Mouse (Mus musculus): ENCODE measurements around the gene Sertad4. TPM values are rescaled to one million over a fixed set of nuclear protein-coding genes. Genes with fewer than 3 reads are reported as not detected.
A peak's percentile ranks its signal among the peaks of the same experiment; 100 is the strongest.

The Sertad4 gene
- polyA plus RNA-seq, 1 experiment from 2014 or later: 8.5 TPM

DNA sequence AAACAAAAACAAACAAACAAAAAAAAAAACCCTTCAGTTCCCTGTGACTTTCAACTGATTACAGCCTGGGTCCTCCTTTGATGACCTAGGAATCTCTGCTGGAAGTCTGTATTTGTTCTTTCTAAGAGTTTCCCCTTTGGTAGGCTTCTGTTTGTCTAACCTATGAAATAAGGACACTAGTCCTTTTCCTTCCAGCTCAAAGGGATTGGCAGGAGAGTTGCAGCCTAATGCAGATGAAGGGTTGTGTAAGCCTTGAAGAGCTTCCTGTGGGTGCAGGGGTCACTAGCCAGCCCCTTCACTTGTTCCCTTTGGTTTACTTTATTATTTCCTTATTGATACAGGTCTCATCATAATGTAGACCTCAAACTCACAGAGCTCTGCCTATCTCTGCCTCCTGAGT lies 27.6 kb downstream of the Sertad4 start:
- H3K4me3 ChIP-seq (ENCODE audit: low read length): no peak overlapping the region
- ATAC-seq: no peak
- H3K9ac ChIP-seq (ENCODE audit: low read depth, low read length): no peak overlapping the region
- no peaks in the 10 kb centered on the region for H3K27me3 ChIP-seq (replicated peaks; ENCODE audit: control insufficient read depth, insufficient read depth, low read length)
- no peak overlapping the region for H3K4me2 ChIP-seq (ENCODE audit: low read length)
- H3K27ac ChIP-seq (ENCODE audit: low read depth, low read length): no peak overlapping the region
- H3K36me3 ChIP-seq (ENCODE audit: control insufficient read depth, insufficient read depth, low read length): no peaks in the 10 kb centered on the region
- H3K9me3 ChIP-seq (ENCODE audit: control insufficient read depth, low read length): no peaks in the 10 kb centered on the region
- peaks cover 7% of the 10 kb centered on the region for H3K4me1 ChIP-seq (ENCODE audit: control insufficient read depth, insufficient read depth, low read depth, low read length)

DNA sequence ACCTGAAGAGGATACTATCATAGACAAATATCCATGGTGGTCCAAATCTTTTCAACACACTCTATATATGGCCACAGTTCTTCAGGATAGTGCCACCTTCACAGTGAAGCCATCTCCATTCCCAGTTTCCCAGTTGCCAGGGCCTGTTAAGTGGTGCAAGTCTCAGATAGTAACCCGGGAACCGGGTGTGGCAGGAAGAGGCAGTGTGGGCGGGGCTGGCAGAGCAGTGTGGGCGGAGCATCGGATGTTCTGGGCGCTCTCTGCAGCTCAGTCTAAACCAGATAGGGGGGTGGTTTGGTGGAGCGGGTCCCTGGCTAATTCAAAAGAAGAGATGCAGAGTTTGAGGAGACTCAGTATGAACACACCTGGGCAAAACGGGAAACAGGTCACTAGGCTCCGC lies 29.8 kb downstream of the Sertad4 start:
- Histone ChIP-seq H3K9me3 (ENCODE audit: control insufficient read depth, low read length) (no peaks in the 10 kb centered on the region), H3K4me1 (ENCODE audit: control insufficient read depth, insufficient read depth, low read depth, low read length) (peaks cover 8% of the 10 kb centered on the region), H3K9ac (ENCODE audit: low read depth, low read length) (no peak overlapping the region), H3K27ac (ENCODE audit: low read depth, low read length) (no peak overlapping the region), H3K36me3 (ENCODE audit: control insufficient read depth, insufficient read depth, low read length) (no peaks in the 10 kb centered on the region), H3K4me2 (ENCODE audit: low read length) (no peak overlapping the region), H3K27me3 (replicated peaks; ENCODE audit: control insufficient read depth, insufficient read depth, low read length) (no peaks in the 10 kb centered on the region), H3K4me3 (ENCODE audit: low read length) (no peak overlapping the region)
- WGBS: 33% methylated on average over 9 of the region's 9 CpGs
- ATAC-seq: no peak

DNA sequence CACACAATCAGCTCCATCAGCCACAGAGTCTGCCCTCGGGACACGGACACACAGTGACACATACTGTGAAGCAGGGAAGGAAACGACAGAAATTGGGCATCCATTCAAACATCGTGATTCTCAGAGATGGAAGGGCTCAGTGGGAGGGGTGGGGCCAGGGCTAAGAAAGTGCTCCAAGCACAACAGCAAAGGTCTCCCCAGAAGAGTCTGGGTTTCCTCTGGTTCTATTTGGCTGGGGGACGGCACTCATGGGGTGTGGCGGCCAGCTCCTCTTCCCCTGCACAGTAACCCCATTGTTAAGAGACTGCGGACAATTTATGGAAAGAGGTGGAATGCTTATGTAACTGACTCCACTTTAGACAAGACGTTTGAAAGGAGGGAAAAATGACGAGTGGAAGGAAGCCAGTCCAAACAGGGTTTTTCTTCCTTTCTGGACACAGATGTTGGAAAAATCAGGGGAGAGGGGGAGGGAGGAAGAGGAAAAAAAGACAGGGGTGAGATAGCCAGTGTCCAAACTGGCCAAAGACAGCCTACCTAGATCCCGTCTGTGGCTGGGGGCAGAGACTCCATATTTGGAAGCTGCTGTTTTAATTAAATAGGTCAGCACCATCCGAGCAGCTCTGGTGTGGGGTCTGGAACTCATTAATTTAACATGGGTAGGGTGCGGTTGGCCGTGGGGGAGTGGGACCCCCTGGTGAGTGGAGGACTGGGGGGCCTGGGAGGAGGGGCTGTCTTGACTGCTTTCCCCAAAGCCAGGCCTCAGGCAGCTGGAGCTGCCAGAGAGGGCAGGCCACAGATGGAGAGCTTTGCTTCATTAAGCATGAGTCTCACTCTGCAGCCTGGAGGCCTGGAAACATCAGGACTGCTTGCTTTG lies 32.7 kb downstream of the Sertad4 start:
- Histone ChIP-seq H3K4me1 (ENCODE audit: control insufficient read depth, insufficient read depth, low read depth, low read length) (peaks cover 8% of the 10 kb centered on the region), H3K4me2 (ENCODE audit: low read length) (no peak overlapping the region)

DNA sequence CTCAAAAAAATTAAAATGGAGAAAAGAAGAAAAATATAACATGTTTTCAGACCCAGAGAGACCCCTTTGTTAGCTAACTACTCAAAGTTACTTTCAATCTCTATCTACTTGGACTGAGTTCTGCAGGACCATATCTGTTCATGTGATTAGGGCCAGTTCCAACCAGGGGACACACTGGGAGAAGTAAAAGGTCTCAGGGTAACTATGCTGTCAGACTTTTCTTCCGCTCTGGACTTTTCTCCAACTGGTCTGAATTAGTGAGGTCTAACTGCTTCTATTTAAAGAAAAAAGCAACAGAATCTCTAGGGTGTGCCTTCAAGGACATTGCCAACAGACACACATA lies 33.3 kb downstream of the Sertad4 start:
- ATAC-seq: no peak
- H3K4me2 ChIP-seq (ENCODE audit: low read length): no peak overlapping the region
- no peaks in the 10 kb centered on the region for H3K27me3 ChIP-seq (replicated peaks; ENCODE audit: control insufficient read depth, insufficient read depth, low read length)
- peaks cover 8% of the 10 kb centered on the region for H3K4me1 ChIP-seq (ENCODE audit: control insufficient read depth, insufficient read depth, low read depth, low read length)
- H3K9ac ChIP-seq (ENCODE audit: low read depth, low read length): no peak overlapping the region
- no peaks in the 10 kb centered on the region for H3K36me3 ChIP-seq (ENCODE audit: control insufficient read depth, insufficient read depth, low read length)
- no peak overlapping the region for H3K27ac ChIP-seq (ENCODE audit: low read depth, low read length)
- 55% methylated on average over 1 of the region's 1 CpGs for WGBS
- H3K9me3 ChIP-seq (ENCODE audit: control insufficient read depth, low read length): no peaks in the 10 kb centered on the region
- no peak overlapping the region for H3K4me3 ChIP-seq (ENCODE audit: low read length)

More for the DNA sequence above, 32.7 kb downstream of the Sertad4 start:
- Histone ChIP-seq H3K9me3 (ENCODE audit: control insufficient read depth, low read length) (no peaks in the 10 kb centered on the region), H3K27ac (ENCODE audit: low read depth, low read length) (peak overlapping the region; percentile 33; the same call in 1 of the 2 replicates), H3K9ac (ENCODE audit: low read depth, low read length) (0 out of 2 replicates have a peak overlapping the region, but pooled peaks have one; percentile 7), H3K27me3 (replicated peaks; ENCODE audit: control insufficient read depth, insufficient read depth, low read length) (no peaks in the 10 kb centered on the region), H3K36me3 (ENCODE audit: control insufficient read depth, insufficient read depth, low read length) (no peaks in the 10 kb centered on the region), H3K4me3 (ENCODE audit: low read length) (no peak overlapping the region)
- 18% methylated on average over 13 of the region's 13 CpGs for WGBS
- ATAC-seq: peak; percentile 74

DNA sequence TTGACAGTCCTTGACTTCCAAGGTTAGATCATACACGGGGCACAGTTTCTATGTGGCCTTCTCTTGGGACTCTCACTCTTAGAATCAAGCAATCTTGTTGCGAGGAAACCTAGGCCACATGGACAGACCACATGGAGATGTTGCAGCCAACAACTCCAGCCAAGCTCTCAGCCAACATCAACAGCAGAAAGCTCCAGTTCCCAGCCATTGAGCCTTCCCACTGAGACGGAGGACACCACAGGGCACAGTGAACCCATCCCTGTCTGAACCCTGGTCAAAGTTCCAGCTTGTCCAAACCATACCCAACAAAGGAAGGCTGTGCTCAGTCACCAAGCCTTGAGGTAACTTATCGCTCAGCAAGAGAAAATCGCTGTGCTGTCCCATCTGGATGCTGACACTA lies 37.2 kb downstream of the Sertad4 start:
- Histone ChIP-seq H3K27ac (ENCODE audit: low read depth, low read length) (no peak overlapping the region), H3K27me3 (replicated peaks; ENCODE audit: control insufficient read depth, insufficient read depth, low read length) (no peaks in the 10 kb centered on the region), H3K36me3 (ENCODE audit: control insufficient read depth, insufficient read depth, low read length) (no peaks in the 10 kb centered on the region), H3K4me3 (ENCODE audit: low read length) (no peak overlapping the region), H3K4me2 (ENCODE audit: low read length) (no peak overlapping the region), H3K9ac (ENCODE audit: low read depth, low read length) (no peak overlapping the region), H3K4me1 (ENCODE audit: control insufficient read depth, insufficient read depth, low read depth, low read length) (peaks cover 5% of the 10 kb centered on the region), H3K9me3 (ENCODE audit: control insufficient read depth, low read length) (no peaks in the 10 kb centered on the region)
- WGBS: 86% methylated on average over 5 of the region's 5 CpGs
- ATAC-seq: no peak

DNA sequence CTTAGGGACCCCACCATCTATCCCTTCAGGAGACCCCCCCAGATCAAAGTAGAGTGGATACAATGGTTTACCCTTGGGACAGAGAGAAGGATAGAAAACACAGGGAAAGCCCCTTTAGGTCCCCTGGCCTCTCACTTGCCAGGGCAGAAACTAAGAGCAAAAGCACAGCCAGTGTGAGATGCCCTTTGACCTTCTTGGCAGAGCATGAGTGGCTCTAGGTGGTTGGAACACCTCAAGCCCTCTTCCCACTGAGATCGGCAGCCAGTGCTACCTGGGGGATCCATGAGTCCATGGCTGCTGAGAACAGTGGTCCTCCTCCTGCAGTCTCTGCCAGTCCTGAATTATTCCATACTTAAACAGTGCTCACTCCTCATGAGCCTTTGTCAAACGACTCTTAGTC lies 39.8 kb downstream of the Sertad4 start:
- no peaks in the 10 kb centered on the region for H3K27me3 ChIP-seq (replicated peaks; ENCODE audit: control insufficient read depth, insufficient read depth, low read length)
- no peak for ATAC-seq
- H3K4me1 ChIP-seq (ENCODE audit: control insufficient read depth, insufficient read depth, low read depth, low read length): no peaks in the 10 kb centered on the region
- no peaks in the 10 kb centered on the region for H3K36me3 ChIP-seq (ENCODE audit: control insufficient read depth, insufficient read depth, low read length)
- WGBS: 73% methylated on average over 2 of the region's 2 CpGs
- H3K4me3 ChIP-seq (ENCODE audit: low read length): no peak overlapping the region
- H3K27ac ChIP-seq (ENCODE audit: low read depth, low read length): no peak overlapping the region
- H3K4me2 ChIP-seq (ENCODE audit: low read length): no peak overlapping the region
- H3K9ac ChIP-seq (ENCODE audit: low read depth, low read length): no peak overlapping the region
- no peaks in the 10 kb centered on the region for H3K9me3 ChIP-seq (ENCODE audit: control insufficient read depth, low read length)

DNA sequence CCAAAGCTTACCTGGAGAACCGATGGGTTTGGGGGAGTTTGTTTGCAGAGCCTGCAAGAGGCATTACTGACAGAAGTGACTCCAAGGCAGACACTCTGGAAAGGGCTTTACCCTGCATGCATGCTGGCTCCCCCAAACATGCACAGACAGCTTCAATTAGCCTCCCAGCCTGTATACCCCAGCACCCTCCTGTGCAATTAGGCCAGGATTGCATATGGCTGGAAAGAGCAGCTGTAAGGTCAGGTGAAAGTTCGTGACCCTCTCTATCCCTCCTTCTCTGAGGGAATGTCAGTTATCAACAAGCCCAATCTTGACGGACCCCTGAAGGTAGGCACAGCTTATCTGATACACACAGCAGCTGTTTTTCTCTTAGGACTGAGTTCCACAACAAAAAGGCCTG lies 40.9 kb downstream of the Sertad4 start:
- no peaks in the 10 kb centered on the region for H3K36me3 ChIP-seq (ENCODE audit: control insufficient read depth, insufficient read depth, low read length)
- H3K4me2 ChIP-seq (ENCODE audit: low read length): no peak overlapping the region
- no peak overlapping the region for H3K9ac ChIP-seq (ENCODE audit: low read depth, low read length)
- ATAC-seq: no peak
- H3K9me3 ChIP-seq (ENCODE audit: control insufficient read depth, low read length): no peaks in the 10 kb centered on the region
- H3K4me1 ChIP-seq (ENCODE audit: control insufficient read depth, insufficient read depth, low read depth, low read length): no peaks in the 10 kb centered on the region
- no peak overlapping the region for H3K4me3 ChIP-seq (ENCODE audit: low read length)
- H3K27ac ChIP-seq (ENCODE audit: low read depth, low read length): no peak overlapping the region
- WGBS: 29% methylated on average over 3 of the region's 3 CpGs
- no peaks in the 10 kb centered on the region for H3K27me3 ChIP-seq (replicated peaks; ENCODE audit: control insufficient read depth, insufficient read depth, low read length)

DNA sequence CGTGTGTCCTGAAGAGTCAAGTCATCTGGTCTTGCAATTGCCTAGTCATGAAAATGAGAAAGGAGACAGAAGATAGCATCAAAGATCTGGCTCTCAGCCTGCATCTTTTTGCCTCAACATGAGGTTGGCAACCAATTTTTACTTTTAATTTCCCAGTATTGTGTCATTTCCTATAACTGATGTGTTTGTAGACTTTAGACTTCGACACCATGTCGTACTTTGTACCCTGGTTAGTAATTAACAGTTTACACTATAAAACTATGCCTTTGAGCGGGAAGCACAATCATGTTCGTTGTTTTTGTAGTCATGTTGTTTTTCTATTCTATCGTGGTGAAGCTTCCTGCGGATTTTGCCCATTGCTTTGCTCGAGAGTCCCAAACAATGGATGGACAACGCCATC lies 42.8 kb downstream of the Sertad4 start:
- Histone ChIP-seq H3K9me3 (ENCODE audit: control insufficient read depth, low read length) (no peaks in the 10 kb centered on the region), H3K9ac (ENCODE audit: low read depth, low read length) (no peak overlapping the region), H3K27me3 (replicated peaks; ENCODE audit: control insufficient read depth, insufficient read depth, low read length) (no peaks in the 10 kb centered on the region), H3K36me3 (ENCODE audit: control insufficient read depth, insufficient read depth, low read length) (no peaks in the 10 kb centered on the region), H3K4me2 (ENCODE audit: low read length) (no peak overlapping the region), H3K27ac (ENCODE audit: low read depth, low read length) (no peak overlapping the region), H3K4me1 (ENCODE audit: control insufficient read depth, insufficient read depth, low read depth, low read length) (no peaks in the 10 kb centered on the region), H3K4me3 (ENCODE audit: low read length) (no peak overlapping the region)
- no peak for ATAC-seq
- WGBS: 92% methylated on average over 9 of the region's 9 CpGs

DNA sequence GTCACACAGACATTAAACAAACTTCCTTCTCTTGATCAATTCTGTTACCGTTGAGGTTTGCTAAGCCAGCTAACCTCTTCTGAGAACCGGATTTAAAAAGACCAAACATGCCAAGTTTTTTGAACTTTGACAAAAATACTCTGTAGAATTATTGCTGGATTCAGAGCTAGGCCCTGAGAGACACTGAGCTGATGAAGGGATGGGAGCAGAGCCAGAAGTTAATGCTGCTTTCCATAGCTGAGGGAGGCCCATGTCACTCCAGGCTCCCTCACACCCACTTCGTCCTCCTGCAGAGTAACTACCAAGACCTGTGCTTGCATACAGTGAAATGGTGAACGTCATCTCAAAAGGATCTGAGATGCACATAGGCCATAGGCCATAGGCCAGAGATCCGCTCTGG lies 43.3 kb downstream of the Sertad4 start:
- Histone ChIP-seq H3K4me3 (ENCODE audit: low read length) (no peak overlapping the region), H3K27ac (ENCODE audit: low read depth, low read length) (no peak overlapping the region), H3K36me3 (ENCODE audit: control insufficient read depth, insufficient read depth, low read length) (no peaks in the 10 kb centered on the region), H3K9ac (ENCODE audit: low read depth, low read length) (no peak overlapping the region), H3K27me3 (replicated peaks; ENCODE audit: control insufficient read depth, insufficient read depth, low read length) (no peaks in the 10 kb centered on the region), H3K9me3 (ENCODE audit: control insufficient read depth, low read length) (no peaks in the 10 kb centered on the region), H3K4me1 (ENCODE audit: control insufficient read depth, insufficient read depth, low read depth, low read length) (no peaks in the 10 kb centered on the region), H3K4me2 (ENCODE audit: low read length) (no peak overlapping the region)
- ATAC-seq: no peak
- WGBS: 91% methylated on average over 5 of the region's 5 CpGs
